Mouse (Mus musculus): ENCODE measurements around the gene Ang. TPM values are rescaled to one million over a fixed set of nuclear protein-coding genes. Genes with fewer than 3 reads are reported as not detected.

The Ang gene
- total RNA-seq (2021), result 1 to 10 TPM; 3.3 to 4.6 TPM
- long read RNA-seq, experiment 1, partial matches to known transcripts, result 0 of 1 reads
- long read RNA-seq, experiment 1, other reads (novel, unspliced or antisense), result 0 of 1 reads
- long read RNA-seq, experiment 2, result 0 reads

DNA sequence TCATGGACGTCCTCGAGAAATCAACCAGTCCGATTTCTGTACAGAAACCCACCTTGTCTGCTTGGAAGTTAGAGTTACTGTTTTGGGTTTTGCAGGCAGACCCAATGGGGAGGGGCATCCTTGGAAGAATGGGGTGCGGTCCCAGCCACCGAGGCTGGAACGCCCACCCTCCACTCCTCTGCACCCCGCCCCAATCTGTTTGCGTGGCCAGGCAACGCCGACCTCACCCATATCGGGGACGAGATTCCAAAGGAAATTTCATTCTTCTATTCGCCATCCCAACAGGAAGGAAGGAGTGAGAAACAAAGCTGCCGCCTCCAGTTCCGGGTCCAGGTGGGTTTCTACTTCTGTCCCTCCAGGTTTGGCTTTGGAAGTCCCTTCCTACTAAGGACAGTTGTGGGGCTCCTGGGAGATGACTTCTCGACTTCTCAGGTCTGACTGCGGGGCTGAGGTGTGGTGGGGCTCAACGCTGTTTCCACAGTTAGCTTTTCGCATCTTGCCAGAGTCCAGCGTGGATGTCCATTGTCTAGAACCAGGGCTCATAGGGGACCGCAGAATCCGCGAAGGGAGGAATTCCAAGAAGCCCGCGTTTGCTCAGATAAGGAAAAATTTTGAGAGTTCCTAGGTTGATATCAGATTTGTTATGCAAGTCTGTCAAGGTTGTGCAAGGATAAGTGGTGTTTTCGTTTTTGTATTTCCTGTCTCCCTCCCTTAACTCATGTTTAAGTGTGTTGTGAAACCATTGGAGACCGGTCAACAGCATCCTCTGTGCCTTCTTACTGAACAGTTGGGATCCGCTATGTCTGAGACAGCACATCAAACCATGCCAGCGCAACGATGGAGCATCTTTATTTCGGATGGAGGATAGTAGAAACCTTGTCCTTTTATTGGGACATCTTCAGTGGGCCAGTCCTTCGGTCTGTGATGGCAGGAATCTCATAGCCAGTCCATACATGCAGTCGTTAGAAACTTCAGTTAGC, at the start of gene Ang, which contains the start of gene Rnase4:
Gene Ang (plus strand): TSS at position 230 of the 980 bp plus-strand sequence.
Gene Rnase4 (plus strand): TSS at position 157 of the 980 bp plus-strand sequence.
- peak; percentile 49 for DNase-seq

DNA sequence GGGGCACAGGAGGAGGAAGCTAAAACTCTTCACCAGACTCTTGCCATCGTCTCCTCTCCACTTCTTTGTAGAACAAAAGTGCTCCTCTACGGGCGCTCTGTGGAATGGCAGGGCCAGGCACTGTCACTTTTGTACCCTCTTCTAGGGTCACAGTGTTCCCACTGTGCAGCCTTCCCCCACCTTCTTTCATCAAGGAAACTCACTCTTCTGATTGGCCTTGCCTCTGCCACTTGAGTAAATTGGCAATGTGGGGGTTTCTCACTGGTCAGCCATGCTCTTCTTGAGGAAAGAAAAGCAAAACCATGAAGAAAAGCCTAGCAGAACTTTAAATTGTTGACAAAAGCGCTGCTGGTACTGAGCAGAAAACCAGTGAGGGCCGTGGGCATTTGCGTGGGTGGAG, 49.2 kb upstream of the Ang start, which contains the start of gene Rnase9:
Gene Rnase9 (minus strand): TSS at position 101 of the 400 bp plus-strand sequence.
- no peak for DNase-seq

DNA sequence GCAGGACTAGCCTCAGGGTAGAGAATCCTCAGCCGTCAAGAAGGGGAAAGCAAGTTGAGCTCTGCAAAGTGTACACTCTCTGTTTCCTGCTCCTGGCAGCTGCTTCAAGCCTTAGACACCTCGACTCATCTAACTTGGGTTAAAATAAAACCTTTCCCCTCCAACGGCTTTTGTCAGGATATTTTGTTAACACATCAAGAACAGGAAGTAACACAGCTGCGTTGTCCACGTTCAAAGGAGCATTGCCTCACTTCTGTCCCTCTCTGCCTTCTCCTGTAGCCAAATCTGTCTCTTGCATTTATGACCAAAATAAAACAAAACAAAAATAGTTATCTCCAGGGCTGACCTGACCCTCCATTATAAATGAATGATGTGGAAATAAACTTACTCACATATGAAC, 43.1 kb upstream of the Ang start:
- no peak for DNase-seq

DNA sequence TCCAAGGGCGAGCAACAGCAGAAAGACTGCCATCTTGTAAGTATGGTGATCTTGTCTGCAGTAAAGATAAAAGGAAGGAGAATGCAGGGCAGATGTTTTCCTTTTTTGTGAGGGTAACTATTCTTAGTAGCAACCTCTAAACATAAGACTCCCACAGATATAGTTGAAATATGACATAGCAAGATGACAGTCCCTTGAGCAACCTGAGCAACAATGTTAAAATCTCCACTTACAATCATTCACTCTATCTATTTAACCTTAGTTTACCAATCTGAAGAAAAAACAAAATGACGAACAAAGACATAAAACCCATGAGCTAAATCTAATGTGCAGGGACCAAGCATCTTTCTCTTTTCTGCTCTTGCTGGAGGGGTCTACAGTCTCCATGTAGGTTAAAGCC, 40.9 kb upstream of the Ang start, which contains the start of gene Rnase11:
Gene Rnase11 (minus strand): TSS at position 101 of the 400 bp plus-strand sequence.
- DNase-seq, result no peak

DNA sequence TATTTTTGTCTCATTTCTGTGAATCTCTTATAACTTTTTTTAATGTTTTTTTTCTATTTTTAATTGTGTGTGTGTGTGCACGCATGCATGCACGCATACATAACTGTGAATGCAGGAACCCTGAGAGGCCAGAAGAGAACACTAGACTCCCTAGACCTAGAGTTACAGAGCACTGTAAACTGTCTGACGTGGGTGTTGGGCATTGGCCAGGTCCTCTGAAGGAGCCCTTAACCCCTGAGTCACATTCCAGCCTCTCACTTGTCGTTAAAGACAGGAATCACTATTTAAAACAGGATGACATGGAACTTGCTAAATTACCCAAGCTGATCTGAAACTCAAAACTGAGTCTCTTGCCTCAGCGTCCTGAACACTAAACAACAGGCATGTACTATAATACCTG, 39.0 kb upstream of the Ang start:
- no peak for DNase-seq

DNA sequence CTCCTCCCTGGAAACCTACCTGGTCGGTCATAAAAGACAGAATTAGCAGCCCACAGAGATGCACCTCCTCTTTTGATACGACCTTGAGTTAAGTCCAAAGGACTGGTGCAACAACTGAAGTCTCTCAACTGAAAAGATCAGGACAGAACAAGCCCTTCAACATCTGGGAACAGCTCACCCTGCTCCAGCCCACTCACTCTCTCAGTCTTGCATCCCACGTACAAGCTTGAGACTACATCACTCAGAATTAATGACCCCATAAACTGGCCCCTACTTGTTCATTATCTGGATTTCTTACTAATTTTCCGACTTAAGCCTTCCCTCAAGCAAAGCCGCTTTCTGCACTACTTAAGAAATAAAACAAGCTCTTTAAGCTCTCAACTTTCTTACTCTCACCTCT, 37.8 kb upstream of the Ang start:
- DNase-seq, result no peak

DNA sequence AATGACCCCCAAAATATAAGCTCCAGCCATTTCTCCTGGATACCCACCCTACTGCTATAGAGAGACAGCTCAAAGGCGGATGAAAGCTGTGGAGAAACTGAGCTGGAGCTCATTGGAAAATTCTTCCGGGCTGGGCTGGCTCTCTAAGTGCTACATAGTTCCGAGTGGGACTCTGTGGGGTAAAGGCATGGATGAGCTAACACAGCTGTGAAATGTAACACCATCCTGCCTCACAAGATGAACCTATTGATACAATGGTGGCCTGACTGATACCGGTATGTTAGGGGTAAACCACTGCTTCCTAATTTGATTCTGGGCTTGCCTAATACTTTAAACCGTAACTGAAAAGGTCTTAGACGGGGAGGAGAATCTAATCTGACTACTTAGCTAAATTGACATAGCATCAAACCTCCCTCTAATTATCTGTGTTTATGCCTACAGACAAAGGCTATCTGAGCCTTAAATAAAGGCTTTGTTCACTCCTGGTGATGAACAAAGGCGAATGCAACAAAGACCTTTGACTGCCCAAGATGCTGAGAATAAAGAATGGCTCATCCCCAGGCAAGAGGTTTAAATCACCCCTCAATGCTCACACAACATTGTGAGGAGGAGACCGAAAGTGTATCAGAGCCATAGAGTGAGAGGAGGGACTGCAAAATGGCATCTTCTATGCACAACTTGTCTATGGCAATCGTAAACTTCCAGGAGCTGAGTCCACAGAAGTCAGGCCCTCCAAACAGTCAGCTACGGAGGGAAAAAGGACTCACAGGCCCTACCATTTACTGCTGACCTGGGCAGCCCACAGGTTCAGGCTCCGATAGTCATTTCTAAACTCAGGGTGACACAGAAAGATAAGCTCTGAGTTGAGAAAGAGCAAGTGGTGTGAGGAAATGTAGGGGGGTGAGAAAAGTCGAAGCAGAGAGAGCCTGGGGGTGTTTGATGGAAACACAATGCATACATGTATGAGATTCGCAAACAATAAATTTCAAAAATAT, 36.4 kb upstream of the Ang start:
- no peak for DNase-seq

DNA sequence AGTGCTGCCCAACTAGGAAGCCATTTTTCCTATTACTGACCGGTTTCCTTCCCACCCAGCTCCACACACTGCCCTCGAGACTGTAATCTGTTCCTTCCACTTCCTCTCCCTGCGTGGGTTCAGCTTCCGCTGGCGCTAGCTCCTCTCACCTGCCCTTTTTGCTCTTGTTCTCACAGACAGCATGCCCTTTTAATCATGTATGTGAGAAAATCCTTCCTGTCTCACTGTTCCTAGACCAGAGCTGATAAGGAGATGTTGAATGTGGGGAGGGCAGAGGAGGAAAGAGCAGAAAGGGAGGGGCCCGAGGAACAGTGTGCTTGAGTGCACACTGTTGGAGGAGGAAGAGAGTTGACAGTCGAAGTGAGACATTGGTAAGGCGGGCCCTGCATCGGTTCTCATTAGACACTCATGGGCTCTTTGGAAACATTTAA, 33.5 kb upstream of the Ang start, which contains the start of gene Rnase12:
Gene Rnase12 (minus strand): TSS at position 261 of the 431 bp plus-strand sequence.
- DNase-seq, result no peak

DNA sequence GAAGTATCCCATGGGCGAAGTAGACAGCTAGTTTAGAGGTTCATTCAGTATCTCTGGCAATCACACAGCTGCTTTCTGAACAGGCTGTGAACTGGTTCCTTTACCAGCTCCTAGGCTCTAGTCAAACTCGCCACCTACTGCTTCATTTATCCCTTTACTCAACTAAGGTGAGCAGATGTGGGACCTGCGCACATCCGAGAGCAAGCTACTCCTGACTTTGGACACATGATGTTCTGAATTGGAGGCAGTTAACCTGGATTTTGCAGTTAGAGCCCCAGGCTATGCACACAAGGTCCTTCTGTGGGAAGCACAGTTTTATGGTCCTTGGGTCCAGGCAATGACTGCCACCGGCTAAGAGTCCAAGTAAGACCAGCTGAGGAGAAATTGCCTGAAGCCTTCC, 30.2 kb upstream of the Ang start:
- no peak for DNase-seq

DNA sequence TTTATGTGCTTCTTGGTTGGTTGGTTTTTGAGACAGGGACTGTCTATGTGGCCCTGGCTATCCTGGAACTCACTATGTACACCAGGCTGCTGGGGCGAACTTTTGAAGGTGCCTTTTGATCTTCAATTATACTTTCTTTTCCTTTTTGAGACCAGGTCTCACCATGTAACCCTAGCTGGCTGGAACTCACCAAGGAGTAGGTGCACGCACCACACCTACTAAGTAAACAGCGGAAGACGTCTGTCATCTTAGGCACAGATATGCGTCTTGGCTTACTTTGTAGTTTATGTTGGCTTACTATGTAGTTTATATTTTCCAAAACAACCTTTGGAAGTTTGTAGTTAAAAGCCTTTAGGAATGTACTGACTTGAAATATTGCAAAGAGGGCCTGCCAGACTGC, 22.0 kb upstream of the Ang start:
- no peak for DNase-seq

DNA sequence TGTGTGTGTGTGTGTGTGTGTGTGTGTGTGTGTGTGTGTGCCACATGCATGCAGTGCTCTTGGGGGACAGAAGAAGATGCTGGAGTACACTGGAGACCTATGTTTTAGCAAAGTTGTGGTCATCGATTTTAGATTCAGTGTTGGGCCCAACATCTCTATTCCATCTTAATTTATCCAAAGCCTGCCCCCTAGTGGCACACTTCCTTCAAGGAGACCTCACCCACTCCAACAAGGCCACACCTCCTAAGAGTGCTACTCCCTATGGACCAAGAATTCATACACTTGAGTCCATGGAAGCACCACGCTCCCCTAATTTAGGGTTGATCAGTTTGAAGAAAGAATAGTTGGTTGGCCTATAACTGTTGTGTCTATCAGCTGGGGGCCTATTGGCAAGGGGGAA, 21.3 kb upstream of the Ang start:
- DNase-seq, result peak; percentile 32

DNA sequence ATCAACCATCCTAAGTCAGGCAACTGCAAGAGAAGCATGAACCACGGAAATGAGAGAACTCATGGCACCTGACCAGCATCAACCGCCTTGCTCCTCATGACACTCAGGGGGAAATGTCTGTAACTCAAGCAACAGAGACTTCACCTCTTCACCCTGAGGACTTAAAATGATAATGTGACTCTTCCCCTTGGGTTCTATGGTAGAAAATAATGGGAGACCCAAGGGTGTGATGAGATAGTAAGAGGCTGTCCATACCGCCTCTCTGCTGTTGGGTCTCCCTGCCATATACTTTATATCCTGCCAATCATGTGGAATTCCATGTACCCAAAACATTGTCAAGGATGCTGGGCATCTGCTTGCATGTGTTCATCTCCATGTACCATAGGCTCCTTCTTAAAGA, 16.6 kb upstream of the Ang start, which contains the start of gene Olfr750:
Gene Olfr750 (minus strand): TSS at position 101 of the 400 bp plus-strand sequence.
- DNase-seq, result no peak

DNA sequence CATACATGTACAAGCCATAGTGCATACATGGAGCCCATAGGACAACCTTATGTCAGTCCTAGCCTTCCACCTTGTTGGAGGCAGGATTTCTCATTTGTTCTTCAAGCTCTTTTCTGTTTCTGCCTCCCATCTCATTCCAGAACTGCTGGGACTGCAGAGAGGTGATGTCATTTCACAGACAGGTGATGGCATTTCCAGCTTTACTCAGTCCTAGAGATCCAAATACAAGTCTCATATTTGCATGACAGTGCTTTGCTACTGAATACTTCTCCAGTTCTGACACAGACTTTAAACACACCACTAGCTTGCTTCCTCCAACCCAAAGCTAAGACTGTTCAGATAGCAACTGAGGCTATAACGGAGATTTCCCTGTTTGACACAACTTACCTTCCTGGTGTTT, 11.8 kb upstream of the Ang start:
- no peak for DNase-seq

DNA sequence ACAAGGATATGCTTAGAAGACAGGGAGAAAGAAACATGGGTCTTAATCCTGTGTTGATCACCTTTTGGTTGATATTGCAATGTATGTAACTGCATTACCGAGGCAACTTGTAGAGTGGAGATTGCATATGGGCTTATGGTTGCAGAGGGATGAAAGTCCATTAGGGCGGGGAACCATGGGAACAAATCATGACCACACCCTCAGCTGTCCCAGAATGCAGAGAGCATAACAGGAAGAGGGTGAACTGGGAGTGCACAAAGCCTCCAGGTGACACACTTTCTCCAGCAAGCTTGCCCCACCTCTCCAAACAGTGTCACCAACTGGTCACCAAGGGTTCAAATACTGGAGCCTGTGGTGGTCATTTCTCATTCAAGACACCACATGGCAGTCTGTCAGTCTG, 9.9 kb upstream of the Ang start:
- no peak for DNase-seq

DNA sequence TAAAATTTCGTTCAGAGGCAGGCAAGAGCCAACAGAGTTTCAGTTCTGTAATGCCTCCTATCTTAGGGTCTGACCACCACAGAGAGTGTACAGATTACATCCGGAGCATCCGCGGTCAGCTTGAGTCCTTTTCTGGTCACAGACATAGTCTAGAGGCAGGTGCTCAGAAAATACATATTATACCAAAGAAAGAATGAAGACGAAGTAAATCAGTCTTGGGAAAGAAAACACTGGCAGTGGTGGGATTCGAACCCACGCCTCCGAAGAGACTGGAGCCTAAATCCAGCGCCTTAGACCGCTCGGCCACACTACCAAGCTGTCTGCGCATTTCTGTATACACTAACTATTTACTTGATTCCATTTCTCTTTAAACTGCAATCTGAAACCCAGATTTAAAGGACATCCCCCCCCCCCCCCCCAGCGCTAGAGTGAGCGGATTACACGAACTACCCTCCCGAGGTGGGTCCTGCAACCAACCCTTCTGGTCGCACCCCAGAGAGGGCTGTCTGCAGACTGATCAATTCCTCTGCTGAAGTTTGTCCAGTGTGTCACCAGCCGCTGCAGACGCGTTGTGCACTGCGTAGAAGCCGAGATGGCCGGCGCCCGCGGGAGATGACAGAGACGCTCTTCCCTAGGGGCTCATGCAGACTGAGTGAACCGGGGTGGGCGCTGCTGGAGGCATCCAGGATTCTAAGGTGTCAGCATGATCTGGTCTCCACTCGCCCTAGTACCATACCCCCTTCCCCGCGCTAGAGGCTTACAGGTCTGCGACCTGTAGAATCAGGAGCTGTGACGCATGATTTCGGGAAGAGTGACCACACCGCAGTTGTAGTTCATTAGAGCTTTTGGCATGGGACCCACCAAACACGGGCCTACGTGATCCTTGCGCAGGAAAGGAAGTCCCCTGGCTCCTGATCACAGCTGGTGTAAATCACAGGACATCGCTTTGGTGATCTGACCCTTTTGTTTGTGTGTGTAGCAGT, 8.1 kb upstream of the Ang start:
- no peak for DNase-seq

DNA sequence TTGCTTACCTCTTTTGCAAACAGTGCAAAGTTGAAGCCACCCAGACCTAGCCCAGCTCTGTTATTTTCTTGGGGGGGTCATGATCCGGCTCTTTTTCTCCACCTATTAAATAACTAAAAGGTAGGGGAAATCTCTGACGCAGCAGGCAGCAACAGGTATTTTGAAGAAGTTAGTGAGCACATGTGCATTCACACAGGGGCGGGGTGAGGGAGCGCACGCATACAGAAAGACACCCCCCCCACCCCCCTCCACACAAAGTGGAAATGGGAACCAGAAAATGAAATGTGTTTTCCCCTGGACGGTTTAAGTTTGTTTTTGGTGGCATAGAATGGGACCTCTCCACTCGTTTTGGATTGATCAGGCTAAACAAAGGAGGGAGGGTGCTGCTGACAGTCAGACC, 7.1 kb upstream of the Ang start:
- no peak for DNase-seq

DNA sequence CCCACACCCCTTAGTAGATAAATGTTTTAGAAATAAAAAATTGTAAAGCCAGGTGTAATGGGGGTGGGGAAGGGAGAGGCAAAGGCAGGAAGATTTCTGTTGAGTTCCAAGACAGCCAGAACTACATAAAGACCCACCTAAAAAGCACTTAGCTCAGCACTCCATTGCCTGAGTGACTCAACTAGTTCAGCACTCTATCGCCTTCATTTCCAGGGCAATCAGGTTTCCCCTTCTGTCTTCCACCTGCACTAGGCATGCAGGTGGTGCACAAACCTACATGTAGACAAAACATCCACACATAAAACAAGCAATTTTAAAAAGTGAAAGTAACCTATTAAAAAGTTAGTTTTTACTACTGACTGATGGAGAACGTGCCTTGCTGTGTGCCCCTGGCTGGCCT, 5.9 kb upstream of the Ang start:
- no peak for DNase-seq

DNA sequence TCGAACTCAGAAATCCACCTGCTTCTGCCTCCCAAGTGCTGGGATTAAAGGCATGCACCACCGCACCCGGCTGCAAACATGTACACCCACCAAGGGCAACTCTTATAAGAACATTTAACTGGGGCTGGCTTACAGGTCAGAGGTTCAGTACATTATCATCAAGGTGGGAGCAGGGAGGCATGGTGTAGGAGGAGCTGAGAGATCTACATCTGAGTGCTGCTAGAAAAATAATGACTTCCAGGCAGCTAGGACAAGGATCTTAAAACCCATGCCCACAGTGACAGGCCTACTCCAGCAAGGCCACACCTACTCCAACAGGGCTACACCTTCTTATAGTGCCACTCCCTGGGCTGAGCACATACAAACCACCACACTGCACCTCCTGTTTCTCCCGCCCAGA, 5.0 kb upstream of the Ang start:
- DNase-seq, result no peak

DNA sequence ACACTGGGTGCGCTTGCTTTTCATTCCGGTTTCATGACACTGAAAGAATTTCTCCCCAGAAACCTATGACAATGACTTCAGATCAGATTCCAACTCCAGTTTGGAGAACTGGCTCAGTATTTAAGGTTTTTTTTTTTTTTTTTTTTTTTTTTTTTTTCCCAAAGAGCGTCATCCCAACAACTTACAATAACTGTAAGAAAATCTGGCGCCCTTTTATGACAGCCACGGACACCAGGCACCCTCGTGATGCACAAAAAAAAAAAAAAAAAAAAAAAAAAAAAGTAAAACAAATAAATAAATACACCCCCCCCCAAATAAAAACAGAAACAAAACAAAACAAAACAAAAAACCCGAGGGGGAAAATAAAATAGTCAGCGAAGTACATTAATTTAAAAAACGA, 3.2 kb upstream of the Ang start:
- DNase-seq, result no peak

DNA sequence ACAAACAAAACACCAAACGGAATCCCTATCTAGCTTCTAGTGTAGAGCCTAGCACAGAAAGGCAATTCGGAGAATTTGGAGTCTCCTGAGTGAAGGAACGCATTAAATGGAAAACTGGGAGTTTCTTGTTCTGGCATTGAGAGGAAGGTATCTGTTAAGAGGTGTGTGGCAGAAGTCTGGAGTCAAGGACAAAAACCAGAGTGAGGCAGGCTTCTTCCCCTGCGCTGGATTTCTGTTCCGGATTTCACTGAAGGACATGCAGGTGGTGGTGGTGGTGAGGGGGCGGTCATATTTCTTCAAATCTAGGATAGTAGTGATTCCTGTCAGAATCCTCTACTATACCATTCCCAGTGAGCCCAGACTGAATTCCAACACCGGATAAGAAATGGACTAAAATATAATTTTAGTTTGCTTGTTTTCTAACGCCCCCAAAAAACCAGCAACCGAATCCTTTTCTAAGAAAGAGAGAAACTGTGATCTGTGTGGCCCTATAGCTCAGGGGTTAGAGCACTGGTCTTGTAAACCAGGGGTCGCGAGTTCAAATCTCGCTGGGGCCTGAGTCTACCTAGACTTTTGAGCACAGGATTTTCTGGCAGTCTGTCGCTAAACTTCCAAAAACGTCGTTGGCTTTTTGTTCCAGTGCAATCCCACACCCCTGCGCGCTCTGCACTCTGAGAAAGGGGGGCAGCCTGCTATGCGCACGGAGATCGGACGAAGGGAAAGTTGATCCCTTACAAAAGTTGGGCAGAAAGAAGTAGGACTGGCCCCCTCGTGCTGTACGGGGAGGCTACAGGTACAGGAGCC, 2.6 kb upstream of the Ang start:
- peak; percentile 77 for DNase-seq

All from gastrocnemius, postnatal 10 days (tissue).